In genomic region chr9:24744958-24745357, GRCm38 (mm10) we compare ENCODE assay signal across 18 mouse cellular contexts. TPM values are rescaled to one million over a fixed set of nuclear protein-coding genes. Genes with fewer than 3 reads are reported as not detected.
"Had no signal": no experiment of that assay in that cellular context is flagged by ENCODE, and none has a peak within 500 bp of the region (broad histone marks: within the 10 kb centered on the region; RNA-seq: fewer than 3 reads in every experiment).

No protein-coding gene starts in this region.

- H3K27me3 ChIP-seq: liver, embryonic 15.5 days; megakaryocyte, embryonic 14.5 days; midbrain, embryonic 12.5 days; neural tube, embryonic 13.5 days had no signal

- DNase-seq: kidney, postnatal 10 days; kidney, postnatal 4 days; lung, adult 2 months; lung, postnatal 36 days; right cerebral cortex, postnatal 14 days had no signal

- ATAC-seq: lung, postnatal 0 days; midbrain, embryonic 16.5 days had no signal

RNA-seq across cellular contexts. Expression of gene Tbx20, which starts 29.1 kb away (rescaled TPM):
- total RNA-seq: layer of hippocampus, adult 2 months; layer of hippocampus, postnatal 10 days; left cerebral cortex, adult 18-20 months; left cerebral cortex, postnatal 14 days had no signal
- polyA plus RNA-seq: kidney, embryonic 14.5 days; small intestine, adult 2 months; thymus, postnatal 0 days had no signal

RNA-seq across cellular contexts. Expression of gene Dpy19l2, which starts 48.9 kb away (rescaled TPM):
- polyA plus RNA-seq: kidney, embryonic 14.5 days; small intestine, adult 2 months had no signal
